Mouse (Mus musculus) forebrain, embryonic 11.5 days (tissue): ENCODE measurements around the gene Fitm2. TPM values are rescaled to one million over a fixed set of nuclear protein-coding genes. Genes with fewer than 3 reads are reported as not detected.

Experiments used
- ATAC-seq: fragments of 200-750 bp; cut with Nextera tagmentation; replicated peaks from 2 replicates; pipeline ENCODE4 v1.8.0; 2017; ENCODE audit warnings: moderate TSS enrichment; ENCODE audit not compliant: low FRiP score
- DNase-seq: peaks from one replicate; pipeline ENCODE4 v3.0.0-alpha.2; 2017; ENCODE audit warnings: low spot score
- H3K27ac ChIP-seq: fragments of 300-500 bp; sonication (generic); 2 replicates; pipeline ENCODE4 v1.5.1; 2014; ENCODE audit warnings: low read depth, low read length
- H3K27me3 ChIP-seq: fragments of 300-500 bp; sonication (generic); 2 replicates; pipeline ENCODE4 v1.6.1; 2014; ENCODE audit warnings: mild to moderate bottlenecking, low read length, mixed read lengths; ENCODE audit not compliant: control insufficient read depth, insufficient read depth
- H3K36me3 ChIP-seq: fragments of 300-500 bp; sonication (generic); 2 replicates; pipeline ENCODE4 v1.6.1; 2014; ENCODE audit warnings: mild to moderate bottlenecking, low read length, moderate library complexity, mixed read lengths; ENCODE audit not compliant: control insufficient read depth, insufficient read depth
- H3K4me1 ChIP-seq: fragments of 300-500 bp; sonication (generic); replicated peaks from 2 replicates; pipeline ENCODE4 v1.6.1; 2014; ENCODE audit warnings: low read length, mixed read lengths; ENCODE audit not compliant: control insufficient read depth, insufficient read depth
- H3K4me2 ChIP-seq: fragments of 300-500 bp; sonication (generic); 2 replicates; pipeline ENCODE4 v1.6.1; 2014; ENCODE audit warnings: low read depth, mild to moderate bottlenecking, low read length, moderate library complexity, mixed read lengths; ENCODE audit not compliant: severe bottlenecking
- H3K4me3 ChIP-seq: fragments of 300-500 bp; sonication (generic); 2 replicates; pipeline ENCODE4 v1.5.1; 2014; ENCODE audit warnings: low read depth, low read length
- H3K9ac ChIP-seq: fragments of 300-500 bp; sonication (generic); 2 replicates; pipeline ENCODE4 v1.6.1; 2014; ENCODE audit warnings: low read length
- H3K9me3 ChIP-seq: fragments of 300-500 bp; sonication (generic); 2 replicates; pipeline ENCODE4 v1.6.1; 2016; ENCODE audit warnings: low read length, mixed read lengths; ENCODE audit not compliant: control insufficient read depth
- WGBS: fragments of 180-500 bp; shearing (Covaris S2); extraction: QIAGEN DNeasy Blood & Tissue Kit; methylation state at CpG from one replicate; pipeline ENCODE4 v1.1.7; 2014; 5-methylcytosine and 5-hydroxymethylcytosine counted together
- polyA plus RNA-seq: library from polyadenylated mRNA; unstranded; fragments of >200 nt; fragmentation: Nextera tagmentation; extraction: Ambion mirVana; gene quantifications from 2 replicates; pipeline ENCODE4 v1.2.1, GENCODE M21; 2014

The Fitm2 gene
- polyA plus RNA-seq, 1 experiment from 2014 or later: 12.5 TPM

DNA sequence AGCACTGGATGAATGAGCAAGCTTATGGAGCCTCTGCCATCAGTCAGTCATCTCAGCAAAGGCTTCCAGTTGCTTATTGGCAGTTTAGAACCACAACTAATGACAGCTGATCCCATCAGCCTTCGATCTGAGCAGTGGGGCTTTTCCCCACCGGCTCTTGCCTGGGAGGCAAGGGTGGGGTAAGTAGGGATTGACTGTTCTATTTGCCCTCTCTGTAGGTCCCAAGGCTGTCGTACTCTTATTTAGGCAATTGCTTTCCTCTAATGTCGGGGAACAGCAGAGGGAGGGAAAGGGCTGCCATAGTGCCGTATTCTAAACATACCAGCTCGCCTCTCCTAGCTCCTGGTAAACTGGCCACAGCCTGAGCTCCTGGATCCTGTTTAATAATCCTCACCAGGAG, 47.8 kb downstream of the Fitm2 start, which contains the start of gene Oser1:
Oser1 (minus strand) TSS at position 101 of the 400 bp plus-strand sequence.
- no peaks in the 10 kb centered on the region for H3K9me3 ChIP-seq
- DNase-seq (peak; percentile 28), ATAC-seq (no peak)
- no peaks in the 10 kb centered on the region for H3K27me3 ChIP-seq
- peaks cover 3% of the 10 kb centered on the region; the same call in 1 of the 2 replicates for H3K4me1 ChIP-seq
- H3K36me3 ChIP-seq: no peaks in the 10 kb centered on the region
- H3K9ac ChIP-seq: no peak within 1 kb of the TSS
- no peak within 1 kb of the TSS for H3K4me2 ChIP-seq
- no peak within 1 kb of the TSS for H3K4me3 ChIP-seq
- no peak within 1 kb of the TSS for H3K27ac ChIP-seq
- WGBS: 88% methylated on average over 6 of the region's 6 CpGs

DNA sequence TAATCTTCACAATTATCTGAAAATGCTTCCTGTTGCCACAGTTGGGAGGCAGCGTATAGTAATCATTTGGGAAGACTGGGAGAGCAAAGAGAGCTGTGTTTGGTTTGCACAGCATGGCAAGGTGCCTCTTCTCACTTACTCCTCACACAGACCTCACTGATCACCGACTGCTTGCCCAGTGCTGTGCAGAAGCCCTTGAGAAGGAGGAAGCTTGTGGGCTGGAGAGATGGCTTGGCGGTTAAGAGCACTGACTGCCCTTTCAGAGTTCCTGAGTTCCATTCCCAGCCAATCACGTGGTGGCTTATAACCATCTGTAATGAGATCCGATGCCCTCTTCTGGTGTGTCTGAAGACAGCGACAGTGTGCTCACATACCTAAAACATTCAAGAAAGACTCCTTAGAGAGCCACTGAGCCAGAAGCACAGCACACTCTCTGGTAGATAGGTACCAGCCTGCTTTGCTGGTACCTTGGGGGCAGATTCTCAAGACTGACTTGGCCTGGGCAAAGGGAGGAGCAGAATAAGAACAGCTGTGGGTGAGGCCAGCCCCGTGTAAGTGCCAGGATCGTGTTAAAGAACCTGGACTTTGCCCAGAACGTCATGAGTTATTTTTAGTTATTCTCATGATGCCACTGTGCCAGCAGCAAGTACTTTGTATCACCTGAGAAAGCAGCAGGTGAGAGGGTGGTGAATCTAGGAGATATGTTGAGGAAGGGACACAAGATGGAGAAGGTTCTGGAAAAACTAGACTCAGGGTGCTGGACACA, 49.4 kb downstream of the Fitm2 start:
- Histone ChIP-seq H3K36me3 (no peaks in the 10 kb centered on the region), H3K4me1 (peaks cover 6% of the 10 kb centered on the region; the same call in 1 of the 2 replicates), H3K9ac (no peak overlapping the region), H3K27me3 (no peaks in the 10 kb centered on the region), H3K27ac (no peak overlapping the region), H3K4me3 (no peak overlapping the region), H3K4me2 (no peak overlapping the region), H3K9me3 (no peaks in the 10 kb centered on the region)
- peak; percentile 40 for DNase-seq
- no peak for ATAC-seq
- WGBS: 83% methylated on average over 9 of the region's 9 CpGs

DNA sequence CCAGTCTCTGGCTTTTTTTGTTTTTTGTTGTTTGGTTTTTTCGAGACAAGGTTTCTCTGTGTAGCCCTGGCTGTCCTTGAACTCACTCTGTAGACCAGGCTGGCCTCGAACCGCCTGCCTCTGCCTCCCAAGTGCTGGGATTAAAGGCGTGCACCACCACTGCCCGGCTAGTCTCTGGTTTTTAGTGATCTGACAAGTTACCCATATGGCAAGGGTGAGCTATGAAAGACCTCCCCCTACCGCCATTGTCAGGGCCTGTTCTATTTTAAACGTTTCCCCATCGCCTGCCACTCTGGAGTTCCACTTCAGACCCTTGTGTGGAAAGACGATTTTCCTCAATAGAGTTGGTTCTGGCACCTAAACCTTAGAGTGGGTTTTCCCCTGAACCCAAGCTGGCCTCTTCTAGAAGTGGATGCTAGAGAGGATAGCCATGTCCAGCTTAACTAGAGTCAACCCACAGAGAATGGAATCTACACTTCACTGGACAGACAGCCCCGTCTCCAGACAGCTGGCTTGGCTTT, 52.0 kb downstream of the Fitm2 start:
- H3K9ac ChIP-seq: peak overlapping the region; percentile 72
- 37% methylated on average over 10 of the region's 10 CpGs for WGBS
- ATAC-seq: no peak

DNA sequence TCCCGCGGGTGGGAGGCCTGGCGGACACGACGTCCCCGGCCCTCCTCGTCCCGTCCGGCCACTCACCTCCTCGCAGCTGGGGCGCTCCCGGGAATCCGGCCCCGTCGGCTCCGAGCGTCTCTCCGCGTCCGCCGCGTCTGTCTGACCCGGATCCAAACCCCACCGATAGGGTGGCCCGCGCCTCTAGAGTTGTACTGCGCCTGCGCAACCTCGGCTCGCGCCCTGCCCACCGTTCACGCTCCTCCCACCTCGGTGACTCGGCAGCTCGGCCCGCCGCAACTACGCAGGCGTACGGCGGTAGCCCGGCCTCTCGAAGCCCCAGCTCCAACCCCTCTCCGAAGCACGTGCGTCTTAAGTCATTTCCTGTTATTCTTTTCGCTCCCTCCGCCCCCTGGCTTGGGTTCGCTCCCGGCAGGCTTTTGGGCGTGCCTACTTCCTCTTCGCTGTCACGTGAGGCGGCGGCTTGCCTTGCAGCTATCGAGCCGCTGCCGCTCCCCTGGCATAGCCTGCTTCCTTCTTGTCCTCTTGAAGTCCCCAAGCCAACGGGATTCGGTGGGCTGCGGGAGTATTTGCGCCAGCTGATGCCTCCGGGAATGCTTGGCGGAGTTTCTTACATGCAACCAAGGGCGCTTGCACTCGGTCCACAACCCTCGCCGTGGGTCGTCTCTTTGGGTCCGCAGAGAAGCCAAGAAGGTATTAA, 52.9 kb downstream of the Fitm2 start:
- no peaks in the 10 kb centered on the region for H3K27me3 ChIP-seq
- peak overlapping the region; percentile 31; the same call in 1 of the 2 replicates for H3K27ac ChIP-seq
- peak; percentile 99 for DNase-seq
- ATAC-seq: peak; percentile 99
- WGBS: under 1% methylated on average over 71 of the region's 71 CpGs
- H3K9ac ChIP-seq: peak overlapping the region; percentile 83
- H3K4me2 ChIP-seq: peak overlapping the region; percentile 80
- no peaks in the 10 kb centered on the region for H3K9me3 ChIP-seq
- peak overlapping the region; percentile 96 for H3K4me3 ChIP-seq
- no peaks in the 10 kb centered on the region for H3K36me3 ChIP-seq
- H3K4me1 ChIP-seq: peaks cover 9% of the 10 kb centered on the region; the same call in 1 of the 2 replicates

More for the DNA sequence above, 52.0 kb downstream of the Fitm2 start:
- Histone ChIP-seq H3K4me3 (peak overlapping the region; percentile 96), H3K36me3 (no peaks in the 10 kb centered on the region), H3K9me3 (no peaks in the 10 kb centered on the region), H3K4me1 (peaks cover 9% of the 10 kb centered on the region; the same call in 1 of the 2 replicates), H3K27me3 (no peaks in the 10 kb centered on the region), H3K4me2 (peak overlapping the region; percentile 74), H3K27ac (no peak overlapping the region)
- no peak for DNase-seq

DNA sequence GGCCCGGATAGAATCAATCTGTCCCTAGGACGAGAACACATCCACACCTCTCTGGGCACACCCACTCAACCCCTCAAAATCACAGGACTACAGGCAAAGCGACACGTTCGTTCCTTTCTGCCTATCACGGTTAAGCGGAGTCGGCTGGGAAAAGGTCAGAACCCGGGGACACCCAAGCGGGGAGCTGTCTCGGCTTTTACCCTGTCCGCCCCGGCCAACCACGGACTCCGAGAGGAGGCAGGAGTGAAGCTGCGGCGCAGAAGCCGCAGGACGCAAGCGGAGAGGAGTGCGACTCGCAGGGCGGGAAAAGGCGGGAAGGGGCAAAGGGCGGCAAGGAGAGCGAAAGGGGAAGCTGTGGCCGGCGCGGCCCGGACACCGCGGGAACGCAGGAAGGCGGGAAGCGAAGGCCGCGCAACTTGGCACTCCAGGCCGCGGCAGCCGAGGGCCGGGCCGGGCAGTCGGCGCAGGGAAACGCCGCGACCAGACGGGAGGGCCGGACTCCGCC, 53.5 kb downstream of the Fitm2 start:
- under 1% methylated on average over 50 of the region's 50 CpGs for WGBS
- Histone ChIP-seq H3K4me3 (peak overlapping the region; percentile 96), H3K9ac (peak overlapping the region; percentile 83), H3K4me1 (peaks cover 9% of the 10 kb centered on the region; the same call in 1 of the 2 replicates), H3K36me3 (no peaks in the 10 kb centered on the region), H3K27ac (peak overlapping the region; percentile 25; the same call in 1 of the 2 replicates), H3K9me3 (no peaks in the 10 kb centered on the region), H3K27me3 (no peaks in the 10 kb centered on the region), H3K4me2 (peak overlapping the region; percentile 80)
- DNase-seq: no peak
- ATAC-seq: no peak; the same call in 1 of the 2 replicates

DNA sequence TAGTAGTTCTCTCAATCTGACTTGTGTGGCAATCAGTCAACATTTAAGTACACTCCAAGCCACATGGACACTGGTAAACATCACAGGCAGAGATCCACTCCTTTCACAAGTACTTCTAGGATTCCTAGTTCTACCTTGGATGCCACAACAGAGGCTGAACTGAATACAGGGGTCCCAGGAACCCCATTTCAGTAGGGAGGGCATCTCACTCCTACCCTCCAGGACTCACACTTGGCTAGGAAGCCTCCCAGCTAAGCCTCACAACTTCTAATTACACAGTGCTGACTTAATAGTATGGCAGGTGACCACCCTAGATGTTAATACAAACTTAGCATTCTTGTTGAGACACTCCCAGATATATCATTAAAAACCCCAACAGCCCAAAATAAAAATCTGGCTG, 54.6 kb downstream of the Fitm2 start:
- H3K9ac ChIP-seq: 0 out of 2 replicates have a peak overlapping the region, but pooled peaks have one; percentile 4
- H3K36me3 ChIP-seq: no peaks in the 10 kb centered on the region
- H3K27me3 ChIP-seq: no peaks in the 10 kb centered on the region
- peak overlapping the region; percentile 96; the same call in 1 of the 2 replicates for H3K4me3 ChIP-seq
- H3K27ac ChIP-seq: no peak overlapping the region
- DNase-seq: no peak
- H3K4me1 ChIP-seq: peaks cover 9% of the 10 kb centered on the region; the same call in 1 of the 2 replicates
- no peak for ATAC-seq
- no peaks in the 10 kb centered on the region for H3K9me3 ChIP-seq
- peak overlapping the region; percentile 80; the same call in 1 of the 2 replicates for H3K4me2 ChIP-seq

DNA sequence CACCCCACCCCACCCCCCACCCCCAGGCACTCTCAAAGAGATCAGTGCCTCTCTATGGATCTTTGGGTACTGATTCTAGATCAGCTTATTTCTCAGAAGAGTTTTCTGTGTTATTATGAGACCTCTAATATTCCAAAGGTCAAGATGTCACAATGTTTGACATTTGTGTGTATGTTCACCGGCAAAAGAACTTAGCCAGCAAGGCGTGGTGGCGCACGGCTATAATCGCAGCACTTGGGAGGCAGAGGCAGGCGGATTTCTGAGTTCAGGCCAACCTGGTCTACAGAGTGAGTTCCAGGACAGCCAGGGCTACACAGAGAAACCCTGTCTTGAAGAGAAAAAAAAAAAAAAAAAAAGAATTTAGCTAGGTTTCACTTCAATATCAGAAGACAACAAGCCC, 55.4 kb downstream of the Fitm2 start:
- Histone ChIP-seq H3K27ac (no peak overlapping the region), H3K4me3 (no peak overlapping the region), H3K36me3 (no peaks in the 10 kb centered on the region), H3K9me3 (no peaks in the 10 kb centered on the region), H3K4me2 (no peak overlapping the region), H3K4me1 (peaks cover 9% of the 10 kb centered on the region; the same call in 1 of the 2 replicates), H3K27me3 (no peaks in the 10 kb centered on the region), H3K9ac (no peak overlapping the region)
- WGBS: 92% methylated on average over 6 of the region's 6 CpGs
- DNase-seq: no peak
- no peak for ATAC-seq
